Mouse (Mus musculus): ENCODE data around the gene Rgl2. TPM values are rescaled to one million over a fixed set of nuclear protein-coding genes. Genes with fewer than 3 reads are reported as not detected.
A peak's percentile ranks its signal among the peaks of the same experiment; 100 is the strongest.

Gene Rgl2
- total and polyA plus RNA-seq, 3 experiments, result 24.9 to 43.6 TPM; not detected in 1

GRCm38 (mm10) chr17:33940206-33940805 is 11.0 kb downstream of the Rgl2 start, which contains the start of the genes Pfdn6 and Wdr46:
TSS of gene Pfdn6 (minus strand) at chr17:33940343.
TSS of gene Wdr46 (plus strand) at chr17:33940660.
- Histone ChIP-seq H3K4me1 (ENCODE audit: control insufficient read depth in 1 of 2, insufficient read depth in 2 of 2, low read length in 2 of 2) (peaks cover 0 to 3% of the 10 kb centered on the region in 2 experiments; a peak in 2 of 4 replicates), H3K9ac (ENCODE audit: control insufficient read depth, low read depth, low read length, poor library complexity, severe bottlenecking) (peak within 1 kb of the TSS; percentile 84), H3K79me2 (ENCODE audit: control insufficient read depth, insufficient read depth, low read length, poor library complexity) (peaks cover 27% of the 10 kb centered on the region), H3K9me3 (replicated peaks; ENCODE audit: insufficient read depth, low read length) (no peaks in the 10 kb centered on the region), H3K36me3 (ENCODE audit: control insufficient read depth in 1 of 2, insufficient read depth in 2 of 2, low read length in 2 of 2) (no peaks in the 10 kb centered on the region; a peak in 2 of 4 replicates), H3K4me3 (ENCODE audit: control insufficient read depth in 1 of 2, insufficient read depth in 1 of 2, low read depth in 2 of 2, low read length in 2 of 2) (peak within 1 kb of the TSS; percentile 73 to 77), H3K27me3 (ENCODE audit: control insufficient read depth in 1 of 2, insufficient read depth in 2 of 2, low read length in 2 of 2) (no peaks in the 10 kb centered on the region), H3K27ac (ENCODE audit: control insufficient read depth, low read depth, low read length) (peak within 1 kb of the TSS; percentile 82)
- TF ChIP-seq EP300 (IDR thresholded peaks at IDR 0.05; ENCODE audit: low read depth in 1 of 2, low read length in 2 of 2), result no peak
- TF ChIP-seq ZC3H11A (IDR thresholded peaks at IDR 0.05; ENCODE audit: low read depth, low read length), result no peak
- no peak for TF ChIP-seq ZMIZ1 (IDR thresholded peaks at IDR 0.05; ENCODE audit: low read depth, low read length)
- TF ChIP-seq CHD1 (IDR thresholded peaks at IDR 0.05; ENCODE audit: low read depth, low read length), result no peak
- no peak for TF ChIP-seq TCF12 (IDR thresholded peaks at IDR 0.05; ENCODE audit: low read depth, low read length)
- peak; percentile 83 for TF ChIP-seq MAX (IDR thresholded peaks at IDR 0.05; ENCODE audit: low read length)
- peak; percentile 38; the same call in 1 of the 2 replicates for TF ChIP-seq TBP (IDR thresholded peaks at IDR 0.05; ENCODE audit: low read depth, low read length)
- peak; percentile 83; the same call in 1 of the 2 replicates for TF ChIP-seq MAZ (IDR thresholded peaks at IDR 0.05; ENCODE audit: low read depth, low read length)
- TF ChIP-seq RAD21 (IDR thresholded peaks at IDR 0.05; ENCODE audit: low read depth, low read length), result no peak
- TF ChIP-seq RCOR1 (IDR thresholded peaks at IDR 0.05; ENCODE audit: low read depth, low read length), result no peak
- TF ChIP-seq ELF1 (IDR thresholded peaks at IDR 0.05; ENCODE audit: low read depth, low read length), result peak; percentile 83
- no peak for TF ChIP-seq USF2 (IDR thresholded peaks at IDR 0.05; ENCODE audit: borderline replicate concordance in 1 of 2, insufficient read depth in 1 of 2, low read depth in 1 of 2, low read length in 2 of 2)
- TF ChIP-seq UBTF (IDR thresholded peaks at IDR 0.05; ENCODE audit: borderline replicate concordance, insufficient read depth, low read depth, low read length), result no peak
- TF ChIP-seq SIN3A (IDR thresholded peaks at IDR 0.05; ENCODE audit: low read length), result peak; percentile 99
- 0 out of 2 replicates have a peak, but pooled peaks have one; percentile 9 for TF ChIP-seq BHLHE40 (IDR thresholded peaks at IDR 0.05; ENCODE audit: borderline replicate concordance, low read depth, low read length)
- peak; percentile 97 for TF ChIP-seq HCFC1 (IDR thresholded peaks at IDR 0.05; ENCODE audit: low read depth, low read length)
- TF ChIP-seq JUND (IDR thresholded peaks at IDR 0.05; ENCODE audit: low read depth, low read length), result no peak
- peak; percentile 69 for TF ChIP-seq CHD2 (IDR thresholded peaks at IDR 0.05; ENCODE audit: low read length)
- TF ChIP-seq E2F4 (IDR thresholded peaks at IDR 0.05; ENCODE audit: borderline replicate concordance, low read depth, low read length), result no peak
- peak; percentile 74; the same call in 1 of the 2 replicates for TF ChIP-seq POLR2AphosphoS2 (IDR thresholded peaks at IDR 0.05; ENCODE audit: low read length)
- TF ChIP-seq TAL1 (IDR thresholded peaks at IDR 0.05; ENCODE audit: low read length), result no peak
- TF ChIP-seq GATA1 (IDR thresholded peaks at IDR 0.05; ENCODE audit: low read depth, low read length), result 0 out of 2 replicates have a peak, but pooled peaks have one; percentile 29
- no peak for TF ChIP-seq ZNF384 (IDR thresholded peaks at IDR 0.05; ENCODE audit: low read depth, low read length)
- peak in 1 of 2 experiments; percentile 83; a peak in 2 of 4 replicates for TF ChIP-seq POLR2A (IDR thresholded peaks at IDR 0.05; ENCODE audit: control insufficient read depth in 1 of 2, insufficient read depth in 1 of 2, low read depth in 1 of 2, low read length in 2 of 2, poor library complexity in 1 of 2)
- peak; percentile 53 for TF ChIP-seq NELFE (IDR thresholded peaks at IDR 0.05; ENCODE audit: low read depth, low read length)
- TF ChIP-seq MYC (IDR thresholded peaks at IDR 0.05; ENCODE audit: low read depth, low read length), result peak; percentile 88
- TF ChIP-seq MAFK (IDR thresholded peaks at IDR 0.05; ENCODE audit: borderline replicate concordance, low read depth, low read length), result no peak
- peak; percentile 97 for TF ChIP-seq KAT2A (conservative IDR thresholded peaks at IDR 0.05; ENCODE audit: low read depth, low read length)
- TF ChIP-seq MEF2A (IDR thresholded peaks at IDR 0.05; ENCODE audit: extremely low read depth, insufficient replicate concordance, low read depth, low read length, poor library complexity, severe bottlenecking), result no peak
- TF ChIP-seq NRF1 (IDR thresholded peaks at IDR 0.05; ENCODE audit: insufficient read depth, low read depth, low read length, poor library complexity, severe bottlenecking), result no peak
- peak; percentile 99 for TF ChIP-seq MXI1 (IDR thresholded peaks at IDR 0.05; ENCODE audit: low read depth, low read length)
- DNase-seq (ENCODE audit: low read depth, low spot score), result peak; percentile 96
